Mouse (Mus musculus) ES-E14 (cell line): Measurements from ENCODE around the gene 4930579F01Rik.

Experiments
- CHD2 ChIP-seq: IDR thresholded peaks from 2 replicates; pipeline ENCODE4 v1.6.1; 2014; ENCODE audit warnings: mild to moderate bottlenecking, low read depth, low read length, inconsistent platforms
- HCFC1 ChIP-seq: IDR thresholded peaks from 2 replicates; pipeline ENCODE4 v1.6.1; 2012; ENCODE audit warnings: low read length, inconsistent platforms, borderline replicate concordance; ENCODE audit not compliant: insufficient read depth
- ZC3H11A ChIP-seq: IDR thresholded peaks from 2 replicates; pipeline ENCODE4 v1.6.1; 2012; ENCODE audit warnings: low read depth, mild to moderate bottlenecking, inconsistent platforms, low read length, borderline replicate concordance
- ZNF384 ChIP-seq: IDR thresholded peaks from 2 replicates; pipeline ENCODE4 v1.6.1; 2012; ENCODE audit warnings: low read depth, low read length, inconsistent platforms

DNA sequence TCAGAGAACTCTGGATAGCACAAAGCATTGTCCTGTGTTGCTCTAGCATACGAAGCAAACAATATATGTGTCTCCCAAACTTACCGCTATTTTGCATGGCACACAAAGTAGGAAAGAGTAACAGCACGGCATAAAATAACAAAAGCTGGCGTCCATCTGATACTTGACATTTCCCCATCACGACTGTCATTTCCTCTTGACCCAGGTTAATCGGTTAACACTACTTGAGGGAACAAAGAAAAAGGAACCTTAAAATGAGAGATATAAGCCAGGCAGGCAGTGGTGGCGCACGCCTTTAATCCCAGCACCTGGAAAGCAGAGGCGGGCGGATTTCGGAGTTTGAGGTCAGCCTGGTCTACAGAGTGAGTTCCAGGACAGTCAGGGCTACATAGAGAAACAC is 59.7 kb downstream of the 4930579F01Rik start:
- TF ChIP-seq ZNF384 (no peak), ZC3H11A (no peak), CHD2 (no peak), HCFC1 (no peak)
